Mouse (Mus musculus) ovary, adult 18-20 months (tissue): ENCODE results near the gene Ttc13.
A peak's percentile ranks its signal among the peaks of the same experiment; 100 is the strongest.

ENCODE experiments used
- DNase-seq: peaks from one replicate; pipeline ENCODE4 v3.0.0; 2022; ENCODE audit warnings: low spot score, mixed read lengths

Ttc13 gene

GRCm38 (mm10) chr8:124657961-124658360, 63.8 kb downstream of the Ttc13 start:
- DNase-seq, result no peak

- DNase-seq, result no peak
Measured at GRCm38 (mm10) chr8:124653568-124654475, 68.0 kb downstream of the Ttc13 start.

GRCm38 (mm10) chr8:124652546-124652945, 69.2 kb downstream of the Ttc13 start:
- no peak for DNase-seq

GRCm38 (mm10) chr8:124651776-124652175, 70.0 kb downstream of the Ttc13 start:
- no peak for DNase-seq

GRCm38 (mm10) chr8:124648311-124648710, 73.5 kb downstream of the Ttc13 start:
- no peak for DNase-seq

GRCm38 (mm10) chr8:124643540-124644339, 78.0 kb downstream of the Ttc13 start:
- DNase-seq, result peak; percentile 59

GRCm38 (mm10) chr8:124641599-124641998, 80.2 kb downstream of the Ttc13 start:
- no peak for DNase-seq

GRCm38 (mm10) chr8:124635247-124635502, 86.6 kb downstream of the Ttc13 start:
- DNase-seq, result no peak

- DNase-seq, result no peak
Measured at GRCm38 (mm10) chr8:124634411-124635246, 87.2 kb downstream of the Ttc13 start.

- peak; percentile 39 for DNase-seq
Measured at GRCm38 (mm10) chr8:124633001-124633703, 88.6 kb downstream of the Ttc13 start.

- DNase-seq, result no peak
Measured at GRCm38 (mm10) chr8:124631966-124632365, 89.8 kb downstream of the Ttc13 start.

- no peak for DNase-seq
Measured at GRCm38 (mm10) chr8:124630891-124631290, 90.9 kb downstream of the Ttc13 start.

GRCm38 (mm10) chr8:124630489-124630888, 91.3 kb downstream of the Ttc13 start:
- no peak for DNase-seq

- DNase-seq, result no peak
Measured at GRCm38 (mm10) chr8:124626251-124626650, 95.5 kb downstream of the Ttc13 start.
